In the genomic region with DNA sequence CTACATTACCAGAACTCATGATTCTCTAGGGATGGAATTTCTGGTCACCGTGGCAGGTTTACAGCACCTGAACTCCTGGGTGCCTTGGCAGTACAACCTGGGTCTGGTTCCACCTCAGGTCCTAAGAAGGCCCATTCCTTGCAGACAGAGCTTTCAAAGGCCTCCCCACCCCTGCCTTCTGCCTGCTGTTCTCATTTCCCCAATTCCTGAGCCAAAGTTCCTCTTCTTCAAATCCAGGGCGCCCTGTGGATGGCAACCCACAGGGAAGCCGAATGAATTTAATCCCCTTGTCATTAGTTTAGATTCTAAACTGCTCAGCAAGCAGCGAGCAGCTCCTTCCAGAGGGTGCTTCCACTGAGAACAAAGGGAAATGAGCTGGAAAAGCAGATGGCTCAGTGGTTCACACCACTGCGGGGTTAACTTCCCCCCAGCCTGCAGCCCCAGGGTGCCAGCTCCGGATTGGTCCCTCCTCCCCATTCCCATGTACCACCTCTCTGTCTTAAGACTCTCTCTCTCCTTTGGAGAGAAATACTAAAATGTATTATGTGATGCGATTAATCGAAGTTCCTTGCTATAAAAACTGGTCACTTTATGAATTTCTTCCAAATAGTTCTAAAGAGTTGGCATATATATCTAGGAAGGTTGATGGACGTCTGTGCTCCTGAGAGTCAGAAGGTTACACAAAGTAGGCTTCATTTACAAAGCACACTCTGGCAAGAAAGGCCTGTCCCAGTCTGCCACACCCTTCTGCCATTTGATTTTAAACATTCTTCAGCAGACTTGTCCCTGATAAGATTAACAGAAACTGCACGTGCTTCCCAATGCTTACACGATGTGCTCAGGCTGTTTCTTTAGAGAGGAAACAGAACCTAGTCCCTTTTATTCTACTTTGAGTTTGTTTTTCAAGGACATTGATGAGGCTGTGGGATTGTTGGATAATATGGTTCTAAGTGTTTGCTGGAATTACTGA, we compare ENCODE assay signal across 11 mouse cellular contexts. TPM values are rescaled to one million over a fixed set of nuclear protein-coding genes. Genes with fewer than 3 reads are reported as not detected.
DNase-seq lines count a peak whose midpoint lies in the region; ATAC-seq and TF ChIP-seq lines count a peak whose summit lies in the region.
"Had no signal": no experiment of that assay in that cellular context is flagged by ENCODE, and none has a peak within 500 bp of the region (broad histone marks: within the 10 kb centered on the region; RNA-seq: fewer than 3 reads in every experiment).

No protein-coding gene starts in this region.

- no peak for ATAC-seq in liver, embryonic 14.5 days (ENCODE audit: insufficient read depth)
- no peak for ATAC-seq in liver, embryonic 12.5 days
- ATAC-seq in forebrain, embryonic 11.5 days (replicated peaks; ENCODE audit: low FRiP score) = 0 out of 2 replicates have a peak, but pooled peaks have one; percentile 36
- ATAC-seq in neural tube, embryonic 14.5 days (ENCODE audit: low read depth) = peak; percentile 69; the same call in 1 of the 2 replicates

- 0 out of 4 replicates have a peak, but pooled peaks cover 0 to 2% of the 10 kb centered on the region in 2 experiments for H3K4me1 ChIP-seq in liver, embryonic 14.5 days (replicated peaks; ENCODE audit: control insufficient read depth in 2 of 2, insufficient read depth in 2 of 2, low read length in 1 of 2)
- 0 out of 2 replicates have a peak, but pooled peaks cover 8% of the 10 kb centered on the region for H3K4me1 ChIP-seq in liver, embryonic 12.5 days
- H3K4me1 ChIP-seq in forebrain, embryonic 11.5 days (replicated peaks; ENCODE audit: control insufficient read depth, insufficient read depth, low read length) = 0 out of 2 replicates have a peak, but pooled peaks cover 2% of the 10 kb centered on the region
- H3K4me1 ChIP-seq in limb, embryonic 10.5 days = peaks cover 5% of the 10 kb centered on the region; the same call in 1 of the 2 replicates
- no peaks in the 10 kb centered on the region for H3K4me1 ChIP-seq in neural tube, embryonic 14.5 days (ENCODE audit: control insufficient read depth, insufficient read depth, low read length)

- no peak overlapping the region for H3K4me3 ChIP-seq in liver, embryonic 14.5 days (ENCODE audit: insufficient read depth in 1 of 2, low read depth in 2 of 2, low read length in 2 of 2)
- no peak overlapping the region for H3K4me3 ChIP-seq in liver, embryonic 12.5 days
- H3K4me3 ChIP-seq in forebrain, embryonic 11.5 days (ENCODE audit: low read depth, low read length) = no peak overlapping the region
- H3K4me3 ChIP-seq in limb, embryonic 10.5 days = no peak overlapping the region
- no peak overlapping the region for H3K4me3 ChIP-seq in neural tube, embryonic 14.5 days (ENCODE audit: low read depth, low read length)

- no peak overlapping the region for H3K27ac ChIP-seq in liver, embryonic 14.5 days
- H3K27ac ChIP-seq in liver, embryonic 12.5 days = no peak overlapping the region
- no peak overlapping the region; the same call in 1 of the 2 replicates for H3K27ac ChIP-seq in forebrain, embryonic 11.5 days (ENCODE audit: low read depth, low read length)
- H3K27ac ChIP-seq in limb, embryonic 10.5 days = peak overlapping the region; percentile 25; the same call in 1 of the 2 replicates
- no peak overlapping the region for H3K27ac ChIP-seq in neural tube, embryonic 14.5 days (ENCODE audit: low read depth, low read length)
- H3K27ac ChIP-seq: macrophage had no signal

- H3K9me3 ChIP-seq in liver, embryonic 14.5 days (ENCODE audit: control insufficient read depth, low read length) = no peaks in the 10 kb centered on the region; the same call in 1 of the 2 replicates
- no peaks in the 10 kb centered on the region for H3K9me3 ChIP-seq in liver, embryonic 12.5 days (replicated peaks)
- peaks cover 3% of the 10 kb centered on the region; the same call in 1 of the 2 replicates for H3K9me3 ChIP-seq in forebrain, embryonic 11.5 days (ENCODE audit: control insufficient read depth, low read length)
- no peaks in the 10 kb centered on the region for H3K9me3 ChIP-seq in limb, embryonic 10.5 days (replicated peaks)
- H3K9me3 ChIP-seq in neural tube, embryonic 14.5 days (ENCODE audit: control insufficient read depth, low read length) = no peaks in the 10 kb centered on the region

- peak in 1 of 3 experiments; percentile 2 for DNase-seq in liver, embryonic 14.5 days (ENCODE audit: low read depth in 3 of 3, low spot score in 3 of 3)
- no peak for DNase-seq in forebrain, embryonic 11.5 days (ENCODE audit: low spot score)
- no peak for DNase-seq in limb, embryonic 10.5 days (ENCODE audit: low spot score)
- DNase-seq in frontal cortex, postnatal 25 days (ENCODE audit: low spot score in 2 of 2) = no peak
- no peak for DNase-seq in MN1 (ENCODE audit: low spot score)
- no peak for DNase-seq in adrenal gland, adult (ENCODE audit: inconsistent age in 2 of 2, low spot score in 1 of 2)
- DNase-seq: cerebellum, postnatal 36 days; kidney, postnatal 14 days had no signal

- H3K4me2 ChIP-seq in liver, embryonic 14.5 days (ENCODE audit: low read depth) = no peak overlapping the region
- no peak overlapping the region for H3K4me2 ChIP-seq in liver, embryonic 12.5 days
- H3K4me2 ChIP-seq in forebrain, embryonic 11.5 days (ENCODE audit: low read depth, low read length, severe bottlenecking) = no peak overlapping the region
- no peak overlapping the region for H3K4me2 ChIP-seq in neural tube, embryonic 14.5 days (ENCODE audit: low read depth, low read length)

- H3K9ac ChIP-seq in liver, embryonic 14.5 days (replicated peaks) = no peak overlapping the region
- no peak overlapping the region for H3K9ac ChIP-seq in liver, embryonic 12.5 days
- H3K9ac ChIP-seq in forebrain, embryonic 11.5 days (ENCODE audit: low read length) = no peak overlapping the region
- H3K9ac ChIP-seq in neural tube, embryonic 14.5 days (replicated peaks; ENCODE audit: low read depth, low read length) = no peak overlapping the region

- WGBS in liver, embryonic 14.5 days (ENCODE audit: insufficient replicate concordance) = 21% methylated on average over 11 of the region's 11 CpGs
- WGBS in liver, embryonic 12.5 days (ENCODE audit: insufficient replicate concordance) = 27% methylated on average over 11 of the region's 11 CpGs
- WGBS in forebrain, embryonic 11.5 days = 12% methylated on average over 11 of the region's 11 CpGs
- WGBS in limb, embryonic 10.5 days = 20% methylated on average over 11 of the region's 11 CpGs
- 27% methylated on average over 11 of the region's 11 CpGs for WGBS in neural tube, embryonic 14.5 days

- peak; percentile 28; the same call in 1 of the 2 replicates for TF ChIP-seq EP300 in liver, embryonic 14.5 days (IDR thresholded peaks at IDR 0.05; ENCODE audit: low read depth)

- TF ChIP-seq CTCF in liver, embryonic 14.5 days (IDR thresholded peaks at IDR 0.05; ENCODE audit: low read depth) = no peak

- H3K36me3 ChIP-seq in liver, embryonic 14.5 days (replicated peaks; ENCODE audit: control insufficient read depth, insufficient read depth, low read depth) = no peaks in the 10 kb centered on the region
- no peaks in the 10 kb centered on the region for H3K36me3 ChIP-seq in liver, embryonic 12.5 days
- no peaks in the 10 kb centered on the region for H3K36me3 ChIP-seq in forebrain, embryonic 11.5 days (ENCODE audit: control insufficient read depth, insufficient read depth, low read length)
- H3K36me3 ChIP-seq in limb, embryonic 10.5 days = no peaks in the 10 kb centered on the region
- H3K36me3 ChIP-seq in neural tube, embryonic 14.5 days (ENCODE audit: control insufficient read depth, insufficient read depth, low read length) = no peaks in the 10 kb centered on the region

- no peaks in the 10 kb centered on the region for H3K27me3 ChIP-seq in liver, embryonic 14.5 days (ENCODE audit: control insufficient read depth, insufficient read depth, low read length)
- H3K27me3 ChIP-seq in liver, embryonic 12.5 days (replicated peaks) = no peaks in the 10 kb centered on the region
- H3K27me3 ChIP-seq in forebrain, embryonic 11.5 days (ENCODE audit: control insufficient read depth, insufficient read depth, low read length) = no peaks in the 10 kb centered on the region
- no peaks in the 10 kb centered on the region for H3K27me3 ChIP-seq in limb, embryonic 10.5 days (ENCODE audit: low read depth, poor library complexity, severe bottlenecking)
- H3K27me3 ChIP-seq in neural tube, embryonic 14.5 days (ENCODE audit: control insufficient read depth, insufficient read depth, low read length) = no peaks in the 10 kb centered on the region

RNA-seq across cellular contexts. Expression of a gene that starts 50.9 kb away (rescaled TPM):
- polyA plus RNA-seq in liver, embryonic 14.5 days (2012; rRNA removed) = 2.5 and 3.4 TPM in 2 replicates
- polyA plus RNA-seq in liver, embryonic 14.5 days (2014; fragmentation: Nextera tagmentation; extraction: Ambion mirVana) = 2.0 and 3.0 TPM in 2 replicates
- 6.5 and 7.5 TPM in 2 replicates for polyA plus RNA-seq in liver, embryonic 12.5 days (2016; fragmentation: Nextera tagmentation; extraction: Ambion mirVana)
- 27.0 and 30.0 TPM in 2 replicates for polyA plus RNA-seq in forebrain, embryonic 11.5 days (2014; fragmentation: Nextera tagmentation; extraction: Ambion mirVana)
- 16.7 and 17.9 TPM in 2 replicates for polyA plus RNA-seq in limb, embryonic 10.5 days (2016; fragmentation: Nextera tagmentation; extraction: Ambion mirVana)
- polyA plus RNA-seq in neural tube, embryonic 14.5 days (2014; fragmentation: Nextera tagmentation; extraction: Ambion mirVana) = 21.3 and 33.4 TPM in 2 replicates

Comparison
In these comparisons a context has a peak if more than half of its experiments do, and no peak if none do; other contexts are left out.
1. ATAC-seq: peak in forebrain, embryonic 11.5 days (single experiment) and neural tube, embryonic 14.5 days (single experiment); none in liver, embryonic 14.5 days (single experiment) and liver, embryonic 12.5 days (single experiment).